Mouse (Mus musculus): ENCODE results near the gene Spdye4a.
"Not testable (repeated sequence)": the region's sequence is repeated elsewhere in the genome, so short reads cannot be mapped to it uniquely, and the experiment has no call there.

The Spdye4a gene

GRCm38 (mm10) chr5:143222287-143222686, 4.4 kb downstream of the Spdye4a start:
- no peak for DNase-seq

GRCm38 (mm10) chr5:143220996-143221395, 5.7 kb downstream of the Spdye4a start:
- no peak for DNase-seq

- no peak for DNase-seq
Observed at GRCm38 (mm10) chr5:143213832-143214231, 12.9 kb downstream of the Spdye4a start.

- peak; percentile 18 for DNase-seq
Observed at GRCm38 (mm10) chr5:143205015-143205414, 21.7 kb downstream of the Spdye4a start.

GRCm38 (mm10) chr5:143196506-143196905, 30.2 kb downstream of the Spdye4a start:
- no peak for DNase-seq

GRCm38 (mm10) chr5:143195166-143195565, 31.5 kb downstream of the Spdye4a start:
- no peak for DNase-seq

- DNase-seq, result not testable (repeated sequence)
Observed at GRCm38 (mm10) chr5:143194747-143195146, 31.9 kb downstream of the Spdye4a start.

- DNase-seq, result no peak
Observed at GRCm38 (mm10) chr5:143192806-143193205, 33.9 kb downstream of the Spdye4a start.

- not testable (repeated sequence) for DNase-seq
Observed at GRCm38 (mm10) chr5:143188014-143188413, 38.7 kb downstream of the Spdye4a start.

- peak; percentile 95 for DNase-seq
Observed at GRCm38 (mm10) chr5:143180255-143181076, 46.2 kb downstream of the Spdye4a start, which contains the start of the genes Rbak and Spdye4b. Gene Rbak, minus strand, starts transcription at chr5:143180775. Gene Spdye4b, plus strand, starts transcription at chr5:143181017.

- peak; percentile 16 for DNase-seq
Observed at GRCm38 (mm10) chr5:143179179-143179578, 47.5 kb downstream of the Spdye4a start.

- DNase-seq, result no peak
Observed at GRCm38 (mm10) chr5:143177541-143178200, 49.0 kb downstream of the Spdye4a start.

- no peak for DNase-seq
Observed at GRCm38 (mm10) chr5:143175970-143176369, 50.7 kb downstream of the Spdye4a start.
